In the genomic region with DNA sequence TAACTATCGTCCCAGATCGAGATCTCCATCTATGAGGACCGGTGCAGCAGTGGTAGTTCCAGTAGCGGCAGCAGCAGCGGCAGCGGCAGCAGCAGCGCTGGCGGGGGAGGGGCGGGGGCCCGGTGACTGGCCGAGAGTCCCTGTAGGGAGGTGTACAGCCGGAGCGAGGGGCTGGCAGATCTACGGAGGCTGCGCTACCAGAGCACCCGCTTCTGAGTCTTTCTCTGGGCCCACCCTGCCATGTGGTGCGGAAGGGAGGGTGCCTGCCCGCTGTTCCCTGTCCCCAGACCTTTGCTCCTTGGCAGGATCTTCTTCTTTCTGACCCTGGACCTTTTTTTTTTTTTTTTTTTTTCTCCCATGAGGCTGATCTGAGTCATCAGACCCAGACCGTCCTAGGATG, we compare ENCODE assay signal across 7 mouse cellular contexts. TPM values are rescaled to one million over a fixed set of nuclear protein-coding genes. Genes with fewer than 3 reads are reported as not detected.
DNase-seq lines count a peak whose midpoint lies in the region; ATAC-seq and TF ChIP-seq lines count a peak whose summit lies in the region.

No protein-coding gene starts in this region.

- H3K4me2 ChIP-seq in forebrain, embryonic 16.5 days (ENCODE audit: low read length) = peak overlapping the region; percentile 6
- peak overlapping the region; percentile 45 for H3K4me2 ChIP-seq in midbrain, embryonic 15.5 days

- H3K4me1 ChIP-seq in ES-E14 (ENCODE audit: control insufficient read depth in 2 of 2, insufficient read depth in 2 of 2, low read length in 2 of 2, poor library complexity in 1 of 2) = peaks cover 0 to 4% of the 10 kb centered on the region in 2 experiments; a peak in 1 of 4 replicates
- H3K4me1 ChIP-seq in forebrain, embryonic 16.5 days (replicated peaks; ENCODE audit: control insufficient read depth, insufficient read depth, low read length) = peaks cover 4% of the 10 kb centered on the region; the same call in 1 of the 2 replicates
- peaks cover 8% of the 10 kb centered on the region for H3K4me1 ChIP-seq in midbrain, embryonic 15.5 days

- no peaks in the 10 kb centered on the region for H3K36me3 ChIP-seq in ES-E14 (ENCODE audit: control insufficient read depth, insufficient read depth, low read length, poor library complexity, severe bottlenecking)
- H3K36me3 ChIP-seq in forebrain, embryonic 16.5 days (ENCODE audit: control insufficient read depth, insufficient read depth) = peaks cover 2% of the 10 kb centered on the region
- H3K36me3 ChIP-seq in midbrain, embryonic 15.5 days (replicated peaks) = no peaks in the 10 kb centered on the region; the same call in 1 of the 2 replicates

- peak; percentile 36; the same call in 1 of the 2 replicates for ATAC-seq in forebrain, embryonic 16.5 days
- ATAC-seq in midbrain, embryonic 15.5 days (replicated peaks) = no peak

- in situ Hi-C loops in ES-E14 (cut with MboI; ENCODE audit: low sequenced_read_pairs in 2 of 2, unreplicated experiment in 2 of 2) = no loop called here

- 2% methylated on average over 19 of the region's 19 CpGs for WGBS in forebrain, embryonic 16.5 days
- 4% methylated on average over 19 of the region's 19 CpGs for WGBS in midbrain, embryonic 15.5 days

- no peaks in the 10 kb centered on the region for H3K27me3 ChIP-seq in forebrain, embryonic 16.5 days (replicated peaks; ENCODE audit: control insufficient read depth, insufficient read depth, low read length)
- no peaks in the 10 kb centered on the region for H3K27me3 ChIP-seq in midbrain, embryonic 15.5 days (replicated peaks)

- DNase-seq in ES-E14 (ENCODE audit: low read depth, low spot score) = no peak
- peak; percentile 22 for DNase-seq in adrenal gland, adult 8-10 months
- DNase-seq in kidney, adult 9 months = peak; percentile 61
- no peak for DNase-seq in gastrocnemius, adult 8-10 months (ENCODE audit: low spot score in 2 of 2)
- no peak for DNase-seq in lung, postnatal 4 days

- H3K27ac ChIP-seq in ES-E14 (ENCODE audit: insufficient read depth, low read depth, low read length, poor library complexity, severe bottlenecking) = no peak overlapping the region
- no peak overlapping the region for H3K27ac ChIP-seq in forebrain, embryonic 16.5 days (ENCODE audit: low read length)
- H3K27ac ChIP-seq in midbrain, embryonic 15.5 days = no peak overlapping the region

- peak overlapping the region; percentile 43 to 65 for H3K4me3 ChIP-seq in ES-E14 (ENCODE audit: insufficient read depth in 1 of 2, low read depth in 1 of 2, low read length in 2 of 2, poor library complexity in 1 of 2, severe bottlenecking in 1 of 2)
- no peak overlapping the region for H3K4me3 ChIP-seq in forebrain, embryonic 16.5 days (replicated peaks; ENCODE audit: low read length)
- peak overlapping the region; percentile 9 for H3K4me3 ChIP-seq in midbrain, embryonic 15.5 days

- H3K9ac ChIP-seq in ES-E14 (ENCODE audit: insufficient read depth, low read depth, low read length, poor library complexity, severe bottlenecking) = peak overlapping the region; percentile 6; the same call in 1 of the 2 replicates
- H3K9ac ChIP-seq in forebrain, embryonic 16.5 days (replicated peaks; ENCODE audit: low read depth, low read length) = no peak overlapping the region
- H3K9ac ChIP-seq in midbrain, embryonic 15.5 days = no peak overlapping the region

- H3K9me3 ChIP-seq in ES-E14 (ENCODE audit: control insufficient read depth, insufficient read depth, low read depth, low read length) = no peaks in the 10 kb centered on the region
- no peaks in the 10 kb centered on the region for H3K9me3 ChIP-seq in forebrain, embryonic 16.5 days (ENCODE audit: control insufficient read depth, low read length)
- H3K9me3 ChIP-seq in midbrain, embryonic 15.5 days = no peaks in the 10 kb centered on the region

TF ChIP-seq in ES-E14, 5 proteins besides CTCF, POLR2A, EP300 and RAD21:
- TF ChIP-seq CHD2 (IDR thresholded peaks at IDR 0.05; ENCODE audit: low read depth, low read length) (no peak), ZNF384 (IDR thresholded peaks at IDR 0.05; ENCODE audit: low read depth, low read length) (peak; percentile 57; the same call in 1 of the 2 replicates), MAFK (IDR thresholded peaks at IDR 0.05; ENCODE audit: insufficient read depth, low read depth, low read length) (no peak)

RNA-seq across cellular contexts. Expression of gene Golga7b, which starts 21.0 kb away (rescaled TPM):
- 0.05 and 0.09 TPM in 2 replicates for total RNA-seq in ES-E14 (2012; rRNA removed)
- 1 to 10 TPM; 1.2 to 2.1 (median 1.6) TPM for total RNA-seq in adrenal gland, adult 8-10 months (2022)
- polyA plus RNA-seq in forebrain, embryonic 16.5 days (2015; fragmentation: Nextera tagmentation; extraction: Ambion mirVana) = 29.5 and 41.0 TPM in 2 replicates
- 62.7 and 65.5 TPM in 2 replicates for polyA plus RNA-seq in midbrain, embryonic 15.5 days (2015; fragmentation: Nextera tagmentation; extraction: Ambion mirVana)
- total RNA-seq in gastrocnemius, adult 8-10 months (2022) = 1 to 10 TPM; 1.6 to 4.2 (median 3.0) TPM

Comparison
In these comparisons a context has a peak if more than half of its experiments do, and no peak if none do; other contexts are left out.
1. DNase-seq: peak in adrenal gland, adult 8-10 months (single experiment) and kidney, adult 9 months (single experiment); none in ES-E14 (single experiment), gastrocnemius, adult 8-10 months (0 of 2) and lung, postnatal 4 days (0 of 2).